Mouse (Mus musculus) embryonic facial prominence, embryonic 14.5 days (tissue): Measurements from ENCODE around the gene Pfpl. TPM values are rescaled to one million over a fixed set of nuclear protein-coding genes. Genes with fewer than 3 reads are reported as not detected.
A peak's percentile ranks its signal among the peaks of the same experiment; 100 is the strongest.

ENCODE experiments used
- ATAC-seq: fragments of 200-750 bp; cut with Nextera tagmentation; 2 replicates; pipeline ENCODE4 v1.8.0; 2017; ENCODE audit warnings: low read depth, moderate number of reproducible peaks, moderate TSS enrichment
- DNase-seq: peaks from one replicate; pipeline ENCODE4 v3.0.0-alpha.2; 2015; ENCODE audit warnings: low spot score
- H3K27ac ChIP-seq: fragments of 300-500 bp; sonication (generic); replicated peaks from 2 replicates; pipeline ENCODE4 v1.5.1; 2014; ENCODE audit warnings: low read depth, mild to moderate bottlenecking, low read length, moderate library complexity
- H3K27me3 ChIP-seq: fragments of 300-500 bp; sonication (generic); replicated peaks from 2 replicates; pipeline ENCODE4 v1.6.1; 2014; ENCODE audit warnings: low read length; ENCODE audit not compliant: control insufficient read depth, insufficient read depth
- H3K36me3 ChIP-seq: fragments of 300-500 bp; sonication (generic); 2 replicates; pipeline ENCODE4 v1.6.1; 2014; ENCODE audit warnings: low read length, mixed read lengths; ENCODE audit not compliant: control insufficient read depth, insufficient read depth
- H3K4me1 ChIP-seq: fragments of 300-500 bp; sonication (generic); 2 replicates; pipeline ENCODE4 v1.6.1; 2014; ENCODE audit warnings: antibody characterized with exemption, low read length; ENCODE audit not compliant: control insufficient read depth, insufficient read depth
- H3K4me2 ChIP-seq: fragments of 300-500 bp; sonication (generic); 2 replicates; pipeline ENCODE4 v1.6.1; 2014; ENCODE audit warnings: low read depth, mild to moderate bottlenecking, low read length, moderate library complexity, mixed read lengths
- H3K4me3 ChIP-seq: fragments of 300-500 bp; sonication (generic); 2 replicates; pipeline ENCODE4 v1.5.1; 2014; ENCODE audit warnings: low read depth, mild to moderate bottlenecking, low read length
- H3K9ac ChIP-seq: fragments of 300-500 bp; sonication (generic); 2 replicates; pipeline ENCODE4 v1.6.1; 2014; ENCODE audit warnings: low read depth, mild to moderate bottlenecking, low read length, moderate library complexity, mixed read lengths
- H3K9me3 ChIP-seq: fragments of 300-500 bp; sonication (generic); 2 replicates; pipeline ENCODE4 v1.6.1; 2016; ENCODE audit warnings: low read length; ENCODE audit not compliant: control insufficient read depth
- WGBS: fragments of 180-500 bp; shearing (Covaris S2); extraction: QIAGEN DNeasy Blood & Tissue Kit; methylation state at CpG from one replicate; pipeline ENCODE4 v1.1.7; 2014; 5-methylcytosine and 5-hydroxymethylcytosine counted together
- polyA plus RNA-seq: library from polyadenylated mRNA; unstranded; fragments of >200 nt; fragmentation: Nextera tagmentation; extraction: Ambion mirVana; gene quantifications from 2 replicates; pipeline ENCODE4 v1.2.1, GENCODE M21; 2014

Pfpl gene
- polyA plus RNA-seq, 1 experiment from 2014 or later, result 0.10 TPM

DNA sequence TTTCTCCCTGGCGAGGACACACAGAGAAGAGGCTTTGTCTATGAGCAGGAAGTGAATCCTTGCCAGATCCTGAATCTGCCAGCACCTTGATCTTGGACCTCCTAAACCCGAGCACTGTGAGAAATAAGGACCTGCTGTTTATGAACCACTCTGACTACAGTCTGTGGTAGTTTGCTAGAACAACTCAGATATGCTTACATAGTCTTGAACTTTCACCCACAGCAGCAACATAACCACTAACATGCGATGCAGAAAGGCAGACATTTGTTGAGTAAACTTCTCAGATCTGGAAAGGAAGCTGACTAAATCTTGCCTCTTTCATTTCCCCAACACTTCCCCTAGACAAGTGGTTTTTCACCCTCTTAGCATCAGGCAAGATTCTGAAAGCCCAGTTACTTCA is 44.2 kb downstream of the Pfpl start:
- H3K4me1 ChIP-seq, result 0 out of 2 replicates have a peak, but pooled peaks cover 5% of the 10 kb centered on the region
- no peak overlapping the region for H3K27ac ChIP-seq
- WGBS, result 59% methylated on average over 3 of the region's 3 CpGs
- no peak for ATAC-seq
- no peaks in the 10 kb centered on the region for H3K27me3 ChIP-seq
- no peak overlapping the region for H3K9ac ChIP-seq
- no peak overlapping the region for H3K4me2 ChIP-seq
- H3K4me3 ChIP-seq, result no peak overlapping the region
- no peaks in the 10 kb centered on the region for H3K9me3 ChIP-seq
- H3K36me3 ChIP-seq, result peaks cover 15% of the 10 kb centered on the region; the same call in 1 of the 2 replicates
- no peak for DNase-seq

DNA sequence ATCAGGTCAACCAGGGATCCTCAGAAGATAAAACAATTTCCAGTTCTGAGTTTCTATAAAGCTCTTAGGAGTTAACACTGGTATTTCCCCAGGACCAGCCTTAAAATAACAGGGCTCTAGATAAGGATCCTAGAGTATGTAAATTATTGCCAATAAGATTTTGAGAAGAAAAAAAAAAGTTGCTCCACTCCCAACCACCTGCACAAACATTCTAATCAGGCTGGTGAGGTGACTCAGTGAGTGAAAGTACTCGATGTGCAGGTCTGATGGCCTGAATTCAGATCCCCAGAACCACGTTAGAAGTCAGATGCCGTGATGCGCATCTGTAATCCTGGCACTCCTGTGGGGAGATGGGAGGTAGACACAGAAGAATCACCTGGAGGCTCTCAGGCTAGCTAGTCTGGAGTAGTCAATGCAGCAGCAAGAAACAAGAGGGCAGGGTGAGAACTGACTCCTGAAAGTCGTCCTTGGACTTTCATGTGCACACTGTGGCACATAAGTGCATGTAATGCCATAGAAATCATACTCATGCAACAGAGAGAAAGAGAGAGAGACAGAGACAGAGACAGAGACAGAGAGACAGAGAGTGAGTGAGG is 44.8 kb downstream of the Pfpl start:
- peaks cover 15% of the 10 kb centered on the region; the same call in 1 of the 2 replicates for H3K36me3 ChIP-seq
- H3K4me3 ChIP-seq, result no peak overlapping the region
- no peak for ATAC-seq
- no peaks in the 10 kb centered on the region for H3K27me3 ChIP-seq
- no peak for DNase-seq
- H3K4me2 ChIP-seq, result no peak overlapping the region
- no peak overlapping the region for H3K27ac ChIP-seq
- H3K4me1 ChIP-seq, result 0 out of 2 replicates have a peak, but pooled peaks cover 5% of the 10 kb centered on the region
- WGBS, result 78% methylated on average over 5 of the region's 5 CpGs
- H3K9me3 ChIP-seq, result no peaks in the 10 kb centered on the region
- H3K9ac ChIP-seq, result no peak overlapping the region

DNA sequence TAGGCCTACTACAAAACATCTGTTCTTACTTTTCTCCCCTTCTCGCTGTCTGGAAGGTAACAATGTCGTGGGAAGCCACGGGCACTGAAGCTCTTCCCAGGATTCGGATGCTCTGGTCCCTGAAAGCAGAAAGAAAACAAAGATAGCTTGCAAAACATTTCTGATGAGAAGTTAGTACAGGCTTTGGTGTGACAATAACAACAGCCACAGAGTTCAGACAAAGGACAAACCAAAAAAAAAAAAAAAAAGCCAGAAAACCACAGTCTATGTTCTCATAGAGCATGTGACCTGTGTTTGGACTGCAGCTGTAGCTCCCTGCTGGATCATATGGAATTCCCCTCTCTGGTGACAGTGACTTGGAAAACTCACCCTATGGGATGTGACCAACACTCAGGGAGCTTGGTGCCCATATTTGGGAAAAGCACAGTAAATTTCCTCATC is 45.5 kb downstream of the Pfpl start:
- DNase-seq, result no peak

DNA sequence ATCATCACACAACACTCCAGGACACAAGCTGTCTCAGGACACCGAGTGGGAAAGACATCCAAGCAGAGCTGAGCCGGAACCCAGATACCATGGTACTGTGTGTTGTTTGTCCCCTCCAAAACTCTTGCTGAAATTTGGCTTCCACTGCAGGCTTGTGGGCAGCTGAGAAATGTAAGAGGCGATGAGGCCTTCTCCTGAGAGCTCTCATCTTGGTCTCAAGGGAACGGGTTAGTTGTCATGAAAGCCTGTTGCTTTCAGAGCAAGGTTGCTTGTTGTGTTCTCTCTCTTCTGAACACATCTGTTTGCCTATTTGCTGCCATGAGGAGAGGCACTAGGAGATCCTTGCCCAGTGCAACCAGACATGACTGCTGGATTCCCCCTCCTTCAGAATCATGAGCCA is 46.2 kb downstream of the Pfpl start:
- H3K4me1 ChIP-seq, result 0 out of 2 replicates have a peak, but pooled peaks cover 5% of the 10 kb centered on the region
- no peak for DNase-seq

More for the DNA sequence above, 45.5 kb downstream of the Pfpl start:
- peaks cover 15% of the 10 kb centered on the region; the same call in 1 of the 2 replicates for H3K36me3 ChIP-seq
- H3K4me1 ChIP-seq, result 0 out of 2 replicates have a peak, but pooled peaks cover 5% of the 10 kb centered on the region
- H3K27ac ChIP-seq, result peak overlapping the region; percentile 8; the same call in 1 of the 2 replicates
- no peaks in the 10 kb centered on the region for H3K27me3 ChIP-seq
- WGBS, result 34% methylated on average over 4 of the region's 4 CpGs
- H3K4me2 ChIP-seq, result no peak overlapping the region
- H3K4me3 ChIP-seq, result no peak overlapping the region
- no peaks in the 10 kb centered on the region for H3K9me3 ChIP-seq
- ATAC-seq, result no peak
- no peak overlapping the region for H3K9ac ChIP-seq

DNA sequence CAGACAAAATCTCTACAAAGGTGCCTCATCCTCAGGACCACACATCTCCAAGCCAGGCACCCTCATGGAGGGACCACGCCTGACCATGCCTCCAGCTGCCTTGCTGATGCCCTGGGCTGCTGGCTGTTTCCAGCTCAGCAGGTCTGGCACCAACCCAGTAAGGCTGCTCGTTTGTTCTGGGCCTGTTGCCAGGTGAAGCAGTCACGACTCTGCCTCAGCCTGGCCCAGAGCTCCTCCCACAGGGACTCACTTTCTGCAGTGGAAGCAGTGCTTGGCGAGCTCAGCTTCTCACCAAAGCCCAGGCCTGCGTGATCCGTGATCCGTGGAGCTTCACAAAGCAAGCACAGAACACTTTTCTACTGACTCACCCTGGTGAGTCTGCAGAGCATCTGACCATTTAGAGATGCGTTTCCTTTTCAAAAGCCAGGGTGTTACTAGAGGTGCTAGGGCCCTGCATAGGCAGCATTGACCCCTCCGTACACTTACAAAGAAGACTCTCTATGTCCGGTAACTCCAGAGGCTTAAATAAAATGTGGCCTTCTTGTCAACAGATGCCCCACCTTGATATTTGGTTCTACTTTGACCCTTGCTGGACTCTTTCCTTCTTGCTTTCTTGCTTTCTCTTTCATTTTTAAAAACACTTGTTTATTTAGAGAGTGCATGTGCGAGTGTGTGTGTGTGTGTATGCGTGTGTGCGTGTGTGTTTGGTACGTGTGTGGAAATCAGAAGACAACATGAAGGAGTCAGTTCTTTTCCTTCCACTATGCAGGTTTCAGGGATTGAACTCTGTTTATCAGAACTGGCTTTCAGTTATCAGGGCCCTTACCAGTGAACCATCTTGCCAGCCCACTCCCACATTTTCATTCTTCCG is 47.9 kb downstream of the Pfpl start:
- Histone ChIP-seq H3K36me3 (peaks cover 10% of the 10 kb centered on the region; the same call in 1 of the 2 replicates), H3K9me3 (no peaks in the 10 kb centered on the region), H3K4me2 (no peak overlapping the region), H3K27ac (peak overlapping the region; percentile 59), H3K4me1 (0 out of 2 replicates have a peak, but pooled peaks cover 5% of the 10 kb centered on the region), H3K4me3 (no peak overlapping the region), H3K9ac (no peak overlapping the region), H3K27me3 (no peaks in the 10 kb centered on the region)
- ATAC-seq, result peak; percentile 95
- 53% methylated on average over 15 of the region's 15 CpGs for WGBS
- peak; percentile 94 for DNase-seq

More for the DNA sequence above, 46.2 kb downstream of the Pfpl start:
- no peak overlapping the region for H3K4me2 ChIP-seq
- 88% methylated on average over 4 of the region's 4 CpGs for WGBS
- no peak overlapping the region for H3K4me3 ChIP-seq
- H3K27me3 ChIP-seq, result no peaks in the 10 kb centered on the region
- H3K27ac ChIP-seq, result peak overlapping the region; percentile 18; the same call in 1 of the 2 replicates
- H3K36me3 ChIP-seq, result peaks cover 8% of the 10 kb centered on the region; the same call in 1 of the 2 replicates
- H3K9me3 ChIP-seq, result no peaks in the 10 kb centered on the region
- ATAC-seq, result no peak
- no peak overlapping the region for H3K9ac ChIP-seq

DNA sequence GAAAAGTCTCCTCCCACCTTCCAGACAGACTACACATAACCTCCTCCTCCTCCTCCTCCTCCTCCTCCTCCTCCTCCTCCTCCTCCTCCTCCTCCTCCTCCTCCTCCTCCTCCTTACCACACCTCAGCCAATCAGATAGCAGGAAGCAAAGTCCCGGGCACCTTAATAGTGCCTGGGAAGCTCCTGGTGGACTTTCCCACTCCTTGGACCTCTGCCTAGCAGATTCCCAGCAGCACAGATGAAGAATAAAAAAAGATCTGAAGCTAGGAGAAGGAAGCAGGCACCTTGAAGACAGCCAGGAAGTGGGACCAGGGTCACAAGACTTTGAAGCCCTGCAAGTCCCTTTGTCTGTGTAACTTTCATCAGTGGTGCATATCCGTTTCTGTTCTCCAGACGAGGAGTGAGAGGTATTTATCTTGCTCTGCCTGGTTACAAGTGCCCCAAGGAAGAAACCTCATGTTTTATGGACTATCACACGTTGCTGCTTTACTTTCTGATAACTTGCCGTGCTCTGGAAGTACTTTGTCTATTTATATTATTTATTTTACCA is 49.1 kb downstream of the Pfpl start:
- H3K9me3 ChIP-seq, result no peaks in the 10 kb centered on the region
- no peaks in the 10 kb centered on the region for H3K27me3 ChIP-seq
- no peak for DNase-seq
- ATAC-seq, result no peak
- H3K4me1 ChIP-seq, result 0 out of 2 replicates have a peak, but pooled peaks cover 5% of the 10 kb centered on the region
- 50% methylated on average over 5 of the region's 5 CpGs for WGBS
- no peak overlapping the region for H3K27ac ChIP-seq
- H3K9ac ChIP-seq, result no peak overlapping the region
- no peak overlapping the region for H3K4me3 ChIP-seq
- no peak overlapping the region for H3K4me2 ChIP-seq
- H3K36me3 ChIP-seq, result peaks cover 15% of the 10 kb centered on the region

DNA sequence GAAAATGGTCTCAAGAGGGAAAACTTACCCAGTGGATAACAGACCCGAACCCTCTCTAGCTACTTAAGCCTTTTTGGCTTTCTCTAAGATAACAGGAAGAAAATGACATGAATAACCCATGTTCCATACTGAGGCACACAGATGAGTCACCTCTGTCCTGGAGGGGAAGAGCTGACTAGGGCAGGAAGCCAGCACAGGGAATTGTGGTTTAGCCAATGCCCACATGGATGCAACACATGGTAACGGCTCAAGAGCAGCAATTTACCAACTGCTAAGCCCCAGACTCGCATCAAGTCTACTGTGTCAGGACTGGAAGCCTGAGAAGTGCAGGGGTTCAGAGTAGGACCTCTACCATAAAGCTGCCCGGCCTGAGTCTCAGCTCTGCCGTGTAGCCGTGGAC is 50.7 kb downstream of the Pfpl start:
- Histone ChIP-seq H3K4me2 (no peak overlapping the region), H3K9me3 (no peaks in the 10 kb centered on the region), H3K9ac (no peak overlapping the region), H3K27ac (no peak overlapping the region), H3K4me1 (0 out of 2 replicates have a peak, but pooled peaks cover 3% of the 10 kb centered on the region), H3K36me3 (peaks cover 26% of the 10 kb centered on the region), H3K4me3 (no peak overlapping the region), H3K27me3 (no peaks in the 10 kb centered on the region)
- DNase-seq, result no peak
- ATAC-seq, result no peak
- WGBS, result 80% methylated on average over 6 of the region's 6 CpGs
